Mouse (Mus musculus) embryonic fibroblast, embryonic 13.5 days (primary cell): ENCODE data around the gene Ptcd3.

Source experiments
- CTCF ChIP-seq: IDR thresholded peaks from 2 replicates; pipeline ENCODE4 v1.5.1; 2011; ENCODE audit warnings: mild to moderate bottlenecking, control low read depth, low read length, moderate library complexity, borderline replicate concordance; ENCODE audit not compliant: insufficient read depth
- POLR2A ChIP-seq: IDR thresholded peaks from 2 replicates; pipeline ENCODE4 v1.6.1; 2011; ENCODE audit warnings: low read depth, mild to moderate bottlenecking, control low read depth, low read length, moderate library complexity

- no peak for TF ChIP-seq POLR2A
- no peak for TF ChIP-seq CTCF
Measured at GRCm38 (mm10) chr6:71932347-71932746, 23.8 kb upstream of the Ptcd3 start.
